Mouse (Mus musculus) kidney, adult 2 months (tissue): Measurements from ENCODE around the gene Nup107. TPM values are rescaled to one million over a fixed set of nuclear protein-coding genes. Genes with fewer than 3 reads are reported as not detected.
"Not testable (repeated sequence)": the region's sequence is repeated elsewhere in the genome, so short reads cannot be mapped to it uniquely, and the experiment has no call there.

Experiments
- DNase-seq: peaks from one replicate; pipeline ENCODE4 v3.0.0; 2021
- H3K27ac ChIP-seq: fragments of 200-500 bp; 2 replicates; pipeline ENCODE4 v1.5.1; 2012; ENCODE audit warnings: low read depth, low read length, control low read depth, inconsistent platforms; ENCODE audit not compliant: insufficient read depth
- H3K27me3 ChIP-seq: fragments of 200-500 bp; replicated peaks from 2 replicates; pipeline ENCODE4 v1.6.1; 2012; ENCODE audit warnings: mild to moderate bottlenecking, moderate library complexity, low read length, inconsistent platforms; ENCODE audit not compliant: control insufficient read depth, insufficient read depth
- H3K36me3 ChIP-seq: fragments of 200-500 bp; 2 replicates; pipeline ENCODE4 v1.6.1; 2012; ENCODE audit warnings: mild to moderate bottlenecking, moderate library complexity, low read length, inconsistent platforms; ENCODE audit not compliant: control insufficient read depth, insufficient read depth
- H3K4me1 ChIP-seq: fragments of 200-500 bp; 2 replicates; pipeline ENCODE4 v1.6.1; 2011; ENCODE audit warnings: low read length; ENCODE audit not compliant: control insufficient read depth, insufficient read depth
- H3K4me3 ChIP-seq: fragments of 200-500 bp; 2 replicates; pipeline ENCODE4 v1.5.1; 2011; ENCODE audit warnings: mild to moderate bottlenecking, low read depth, low read length, control low read depth; ENCODE audit not compliant: insufficient read depth
- CTCF ChIP-seq: fragments of 200-500 bp; conservative IDR thresholded peaks from 2 replicates; pipeline ENCODE4 v1.5.1; 2011; ENCODE audit warnings: low read depth, mild to moderate bottlenecking, control low read depth, low read length, moderate library complexity, mixed read lengths; ENCODE audit not compliant: insufficient read depth, insufficient read length
- POLR2A ChIP-seq: fragments of 200-500 bp; IDR thresholded peaks from one replicate; pipeline ENCODE4 v1.6.1; 2011; ENCODE audit warnings: low read depth, low read length, control low read depth
- WGBS: fragments of 180-500 bp; shearing (Covaris S2); methylation state at CpG from one replicate; pipeline ENCODE4 v1.1.7; 2018; 5-methylcytosine and 5-hydroxymethylcytosine counted together
- polyA plus RNA-seq: library from polyadenylated mRNA; depleted of rRNA; stranded (reverse); fragments of >200 nt; gene quantifications from 2 replicates; pipeline ENCODE4 v1.2.3, GENCODE M21; 2012

Nup107 gene
- polyA plus RNA-seq, 1 experiment: 4.6 TPM

- no peak overlapping the region for H3K27ac ChIP-seq
- DNase-seq: no peak
- H3K4me3 ChIP-seq: no peak overlapping the region
- 94% methylated on average over 14 of the region's 14 CpGs for WGBS
- H3K36me3 ChIP-seq: 0 out of 2 replicates have a peak, but pooled peaks cover 1% of the 10 kb centered on the region
- no peaks in the 10 kb centered on the region for H3K27me3 ChIP-seq
- TF ChIP-seq POLR2A: no peak
- TF ChIP-seq CTCF: no peak
- H3K4me1 ChIP-seq: peaks cover 10% of the 10 kb centered on the region
Measured at GRCm38 (mm10) chr10:117749787-117750343, 42.6 kb downstream of the Nup107 start.

- no peak for TF ChIP-seq CTCF
- no peak for TF ChIP-seq POLR2A
- H3K27me3 ChIP-seq: no peaks in the 10 kb centered on the region
- H3K27ac ChIP-seq: peak overlapping the region; percentile 87
- 0 out of 2 replicates have a peak, but pooled peaks cover 1% of the 10 kb centered on the region for H3K36me3 ChIP-seq
- H3K4me3 ChIP-seq: no peak overlapping the region
- H3K4me1 ChIP-seq: peaks cover 11% of the 10 kb centered on the region
- DNase-seq: no peak
- 94% methylated on average over 10 of the region's 10 CpGs for WGBS
Measured at GRCm38 (mm10) chr10:117749050-117749686, 43.3 kb downstream of the Nup107 start.

- H3K27ac ChIP-seq: peak overlapping the region; percentile 87
Measured at GRCm38 (mm10) chr10:117748276-117749049, 44.0 kb downstream of the Nup107 start.

GRCm38 (mm10) chr10:117747711-117748110, 44.8 kb downstream of the Nup107 start:
- H3K4me3 ChIP-seq: no peak overlapping the region
- TF ChIP-seq CTCF: no peak
- no peak for TF ChIP-seq POLR2A
- H3K4me1 ChIP-seq: peaks cover 16% of the 10 kb centered on the region
- 0 out of 2 replicates have a peak, but pooled peaks cover 1% of the 10 kb centered on the region for H3K36me3 ChIP-seq
- no peak for DNase-seq
- 92% methylated on average over 7 of the region's 7 CpGs for WGBS
- no peaks in the 10 kb centered on the region for H3K27me3 ChIP-seq
- H3K27ac ChIP-seq: peak overlapping the region; percentile 42; the same call in 1 of the 2 replicates

More at GRCm38 (mm10) chr10:117748276-117749049, 44.0 kb downstream of the Nup107 start:
- peak; percentile 89 for DNase-seq
- TF ChIP-seq POLR2A: no peak
- TF ChIP-seq CTCF: no peak
- H3K4me1 ChIP-seq: peaks cover 16% of the 10 kb centered on the region
- no peak overlapping the region for H3K4me3 ChIP-seq
- H3K36me3 ChIP-seq: 0 out of 2 replicates have a peak, but pooled peaks cover 1% of the 10 kb centered on the region
- no peaks in the 10 kb centered on the region for H3K27me3 ChIP-seq
- 65% methylated on average over 10 of the region's 10 CpGs for WGBS

GRCm38 (mm10) chr10:117746297-117746883, 46.1 kb downstream of the Nup107 start, which contains the start of gene Slc35e3:
Gene Slc35e3 (minus strand): TSS chr10:117746365.
- Histone ChIP-seq H3K4me3 (peak within 1 kb of the TSS; percentile 94), H3K36me3 (0 out of 2 replicates have a peak, but pooled peaks cover 1% of the 10 kb centered on the region), H3K27me3 (no peaks in the 10 kb centered on the region), H3K4me1 (peaks cover 20% of the 10 kb centered on the region), H3K27ac (peak within 1 kb of the TSS; percentile 65)
- DNase-seq: peak; percentile 97
- 14% methylated on average over 46 of the region's 46 CpGs for WGBS
- TF ChIP-seq POLR2A (no peak), CTCF (no peak)

GRCm38 (mm10) chr10:117745570-117746296, 46.8 kb downstream of the Nup107 start:
- not testable (repeated sequence) for H3K27me3 ChIP-seq, H3K36me3 ChIP-seq
- Histone ChIP-seq H3K4me3 (peak overlapping the region; percentile 94), H3K27ac (peak overlapping the region; percentile 65), H3K4me1 (peaks cover 21% of the 10 kb centered on the region)
- peak; percentile 36 for DNase-seq
- 4% methylated on average over 22 of the region's 46 CpGs for WGBS
